ENCODE assay signal across 27 mouse cellular contexts in genomic region chr13:49287224-49287623, GRCm38 (mm10).
"Had no signal": no experiment of that assay in that cellular context is flagged by ENCODE, and none has a peak within 500 bp of the region (broad histone marks: within the 10 kb centered on the region; RNA-seq: fewer than 3 reads in every experiment).

No protein-coding gene starts in this region.

- DNase-seq: gastrocnemius, adult 2 months; gastrocnemius, postnatal 14 days; gastrocnemius, postnatal 36 days; heart, adult 11 months; heart, adult 2 months; heart, postnatal 14 days; heart, postnatal 36 days; kidney, adult 11 months; kidney, adult 2 months; kidney, adult 9 months; kidney, postnatal 14 days; kidney, postnatal 36 days; layer of hippocampus, adult 9-11 months; layer of hippocampus, postnatal 36 days; liver; liver, embryonic 13.5 days had no signal

- H3K36me3 ChIP-seq: heart, embryonic 13.5 days; heart, embryonic 15.5 days; hindbrain, embryonic 15.5 days; kidney, embryonic 15.5 days; limb, embryonic 10.5 days; limb, embryonic 12.5 days had no signal

- H3K4me1 ChIP-seq: heart, embryonic 13.5 days; heart, embryonic 15.5 days; hindbrain, embryonic 13.5 days; hindbrain, embryonic 15.5 days; kidney, embryonic 15.5 days; limb, embryonic 10.5 days; limb, embryonic 12.5 days; liver, embryonic 13.5 days had no signal

- H3K9me3 ChIP-seq: heart, embryonic 15.5 days; hindbrain, embryonic 13.5 days; hindbrain, embryonic 15.5 days; kidney, embryonic 15.5 days; limb, embryonic 10.5 days; liver, embryonic 13.5 days had no signal

- H3K4me2 ChIP-seq: heart, embryonic 11.5 days; heart, embryonic 13.5 days; heart, embryonic 15.5 days; hindbrain, embryonic 13.5 days; hindbrain, embryonic 15.5 days; kidney, embryonic 15.5 days; limb, embryonic 12.5 days; liver, embryonic 11.5 days; liver, embryonic 13.5 days had no signal

- H3K27ac ChIP-seq: gastrocnemius, adult 2 months; heart, adult 2 months; heart, embryonic 13.5 days; heart, embryonic 15.5 days; hindbrain, embryonic 13.5 days; hindbrain, embryonic 15.5 days; hindbrain, postnatal 0 days; kidney, embryonic 15.5 days; kidney, postnatal 0 days; limb, embryonic 10.5 days; limb, embryonic 12.5 days; liver, embryonic 13.5 days had no signal

- ATAC-seq: hindbrain, postnatal 0 days had no signal

- H3K9ac ChIP-seq: heart, embryonic 13.5 days; heart, embryonic 15.5 days; hindbrain, embryonic 13.5 days; hindbrain, embryonic 15.5 days; kidney, embryonic 15.5 days; limb, embryonic 12.5 days; liver, embryonic 13.5 days had no signal

- H3K4me3 ChIP-seq: gastrocnemius, adult 2 months; heart, adult 2 months; heart, embryonic 13.5 days; heart, embryonic 15.5 days; hindbrain, embryonic 13.5 days; hindbrain, embryonic 15.5 days; kidney, embryonic 15.5 days; limb, embryonic 10.5 days; limb, embryonic 12.5 days; liver, embryonic 13.5 days had no signal

- H3K27me3 ChIP-seq: heart, embryonic 13.5 days; heart, embryonic 15.5 days; hindbrain, embryonic 13.5 days; hindbrain, embryonic 15.5 days; kidney, embryonic 15.5 days; limb, embryonic 12.5 days; liver, embryonic 13.5 days had no signal
